In genomic region chr3:101510632-101511031, GRCm38 (mm10) we compare ENCODE assay signal across 27 mouse cellular contexts.
"Had no signal": no experiment of that assay in that cellular context is flagged by ENCODE, and none has a peak within 500 bp of the region (broad histone marks: within the 10 kb centered on the region; RNA-seq: fewer than 3 reads in every experiment).

No protein-coding gene starts in this region.

- H3K36me3 ChIP-seq: embryonic facial prominence, embryonic 12.5 days; embryonic facial prominence, embryonic 13.5 days; embryonic facial prominence, embryonic 15.5 days; forebrain, embryonic 10.5 days; forebrain, embryonic 12.5 days; forebrain, embryonic 15.5 days had no signal

- DNase-seq: cerebellum, adult 2 months; cerebellum, adult 8-10 months; cerebellum, adult 9-10 months; cerebellum, postnatal 10 days; cerebellum, postnatal 14 days; cerebellum, postnatal 25 days; cerebellum, postnatal 36 days; embryo, embryonic 11 days; forebrain, postnatal 0 days; gastrocnemius, adult 2 months; gastrocnemius, postnatal 10 days; gastrocnemius, postnatal 14 days; gastrocnemius, postnatal 25 days; gastrocnemius, postnatal 36 days; heart, adult 11 months; heart, adult 18-20 months; heart, adult 2 months had no signal

- H3K9ac ChIP-seq: embryonic facial prominence, embryonic 12.5 days; embryonic facial prominence, embryonic 13.5 days; embryonic facial prominence, embryonic 15.5 days; forebrain, embryonic 12.5 days; forebrain, embryonic 13.5 days; forebrain, embryonic 15.5 days; forebrain, postnatal 0 days had no signal

- H3K27ac ChIP-seq: embryonic facial prominence, embryonic 12.5 days; embryonic facial prominence, embryonic 13.5 days; forebrain, embryonic 10.5 days; forebrain, embryonic 12.5 days; forebrain, embryonic 13.5 days; forebrain, embryonic 15.5 days; gastrocnemius, adult 2 months; heart, adult 2 months had no signal

- H3K4me3 ChIP-seq: embryonic facial prominence, embryonic 12.5 days; embryonic facial prominence, embryonic 13.5 days; embryonic facial prominence, embryonic 15.5 days; erythroblast, embryonic 14.5 days; forebrain, embryonic 10.5 days; forebrain, embryonic 12.5 days; forebrain, embryonic 13.5 days; forebrain, embryonic 15.5 days; gastrocnemius, adult 2 months; heart, adult 2 months had no signal

- H3K9me3 ChIP-seq: embryonic facial prominence, embryonic 12.5 days; embryonic facial prominence, embryonic 13.5 days; embryonic facial prominence, embryonic 15.5 days; forebrain, embryonic 15.5 days had no signal

- ATAC-seq: forebrain, embryonic 13.5 days; forebrain, embryonic 14.5 days; forebrain, embryonic 15.5 days; forebrain, embryonic 16.5 days; forebrain, postnatal 0 days had no signal

- H3K4me2 ChIP-seq: embryonic facial prominence, embryonic 12.5 days; embryonic facial prominence, embryonic 13.5 days; embryonic facial prominence, embryonic 15.5 days; forebrain, embryonic 12.5 days; forebrain, embryonic 13.5 days; forebrain, embryonic 15.5 days had no signal

- H3K27me3 ChIP-seq: embryonic facial prominence, embryonic 12.5 days; embryonic facial prominence, embryonic 13.5 days; embryonic facial prominence, embryonic 15.5 days; forebrain, embryonic 12.5 days; forebrain, embryonic 13.5 days; forebrain, embryonic 15.5 days had no signal
